Mouse (Mus musculus): ENCODE results near the gene Spem1.
A peak's percentile ranks its signal among the peaks of the same experiment; 100 is the strongest.

Gene Spem1

DNA sequence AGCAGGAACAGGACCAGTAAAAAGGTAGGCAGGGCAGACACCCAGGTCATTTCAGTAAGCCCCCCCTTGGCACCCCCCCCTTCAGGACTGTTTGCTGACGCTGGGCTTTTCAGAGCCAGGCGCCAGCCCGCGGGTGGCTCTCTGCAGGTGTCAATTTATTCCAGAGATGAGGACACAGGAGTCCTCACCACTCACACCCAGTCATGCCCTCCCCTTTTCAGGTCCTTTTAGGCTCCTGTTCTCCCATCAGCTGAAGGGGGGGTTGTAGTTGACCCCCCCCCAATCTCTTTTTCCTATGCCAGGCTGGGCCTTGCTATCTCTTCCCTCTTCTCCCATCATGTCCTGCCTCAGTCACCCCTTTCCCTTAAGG, 14.0 kb upstream of the Spem1 start:
- no peak for DNase-seq

DNA sequence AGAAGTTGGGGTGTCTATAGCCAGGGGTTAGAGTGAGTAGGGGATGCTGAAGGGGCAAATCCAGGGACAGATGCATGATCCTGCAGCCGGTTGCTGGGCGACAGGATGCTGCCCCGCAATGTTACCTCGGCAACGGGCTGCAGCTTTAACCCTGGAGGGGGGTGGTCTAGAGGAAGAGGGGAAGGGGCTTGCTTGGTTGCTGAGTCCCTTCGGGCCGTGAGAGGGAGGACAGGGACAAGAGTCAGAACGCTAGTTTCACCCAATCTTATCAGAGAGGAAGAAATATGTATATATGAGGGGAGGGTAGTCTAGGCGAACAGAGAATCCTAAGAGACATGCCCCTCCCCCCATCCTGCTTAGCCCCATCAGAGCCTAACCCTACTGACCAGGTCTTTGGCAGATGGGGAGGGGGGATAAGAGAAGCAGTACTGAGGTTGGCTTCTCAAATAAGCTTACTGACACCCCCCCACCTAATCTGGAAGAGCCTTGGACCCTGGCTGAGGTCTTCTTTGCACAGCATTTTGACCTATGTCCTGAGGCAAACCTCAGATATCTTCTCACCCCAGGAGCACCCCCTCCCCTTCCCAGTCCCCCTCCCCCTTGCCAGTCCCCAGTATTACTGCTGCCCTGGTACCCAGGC, 13.5 kb upstream of the Spem1 start:
- no peak for DNase-seq

DNA sequence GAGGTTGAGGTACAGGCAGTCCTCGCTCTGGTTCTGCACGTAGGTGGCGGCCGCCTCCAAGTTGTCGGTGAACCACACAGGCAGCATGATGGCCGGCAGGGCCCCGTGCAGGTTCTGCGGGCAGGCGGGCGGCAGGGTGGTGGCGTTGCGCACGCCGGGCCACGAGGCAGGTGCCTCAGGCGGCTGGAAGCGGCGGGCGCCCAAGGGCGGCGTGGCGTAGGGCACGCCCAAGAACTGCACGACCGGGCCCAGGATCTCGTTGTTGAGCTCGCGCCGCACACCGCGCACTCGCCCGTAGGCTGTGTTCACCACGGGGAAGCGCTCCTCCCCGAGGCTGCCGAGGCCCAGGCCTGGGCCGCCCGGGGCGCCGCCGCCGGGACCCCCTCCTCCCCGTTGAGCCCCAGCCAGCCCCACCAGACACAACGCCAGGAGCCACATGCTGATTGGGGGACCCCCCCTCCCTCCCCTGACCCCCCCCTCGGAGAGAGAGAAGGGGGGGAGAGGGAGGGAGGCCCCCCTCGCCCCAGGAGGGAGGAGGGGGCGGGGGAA, 12.1 kb upstream of the Spem1 start:
- DNase-seq, result no peak

DNA sequence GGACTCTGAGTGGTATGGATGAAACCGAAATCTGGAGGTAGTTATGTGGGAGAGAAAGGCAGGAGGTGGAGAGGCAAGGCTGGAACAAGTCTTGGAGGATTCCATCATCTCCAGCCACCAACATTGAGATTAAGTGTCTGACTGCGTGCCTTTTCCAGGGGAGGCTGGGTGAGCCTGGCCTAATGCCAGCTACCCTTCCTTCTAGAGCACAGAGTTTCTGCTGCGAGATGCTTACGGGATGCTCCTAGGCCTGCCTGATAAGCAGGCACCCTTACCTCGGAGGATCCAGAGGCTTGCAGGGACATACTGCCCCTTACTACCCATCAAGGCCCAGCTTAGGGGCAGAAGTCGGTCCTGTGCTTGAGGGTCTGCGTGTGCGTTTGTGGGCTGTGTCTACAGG, 11.6 kb upstream of the Spem1 start:
- DNase-seq, result no peak

DNA sequence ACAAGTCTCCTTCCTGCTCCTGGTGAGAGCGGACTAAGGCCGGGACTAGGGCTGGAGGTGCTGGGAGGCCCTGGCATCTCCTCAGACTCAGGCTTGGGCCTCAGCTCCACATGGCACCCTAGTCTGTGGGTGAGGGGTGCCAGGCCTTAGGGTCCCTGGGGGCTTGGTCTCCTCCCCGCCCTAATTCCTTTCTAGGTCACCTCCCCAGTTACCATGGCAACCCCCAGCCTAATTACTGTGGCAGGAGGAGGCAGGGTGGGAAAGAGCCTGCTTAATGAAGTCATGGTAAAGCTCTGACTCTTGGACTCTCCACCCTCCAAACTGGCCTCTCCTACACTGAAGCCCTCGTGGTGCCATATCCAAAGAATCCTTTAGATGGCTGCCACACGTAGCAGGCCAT, 6.9 kb upstream of the Spem1 start:
- no peak for DNase-seq

DNA sequence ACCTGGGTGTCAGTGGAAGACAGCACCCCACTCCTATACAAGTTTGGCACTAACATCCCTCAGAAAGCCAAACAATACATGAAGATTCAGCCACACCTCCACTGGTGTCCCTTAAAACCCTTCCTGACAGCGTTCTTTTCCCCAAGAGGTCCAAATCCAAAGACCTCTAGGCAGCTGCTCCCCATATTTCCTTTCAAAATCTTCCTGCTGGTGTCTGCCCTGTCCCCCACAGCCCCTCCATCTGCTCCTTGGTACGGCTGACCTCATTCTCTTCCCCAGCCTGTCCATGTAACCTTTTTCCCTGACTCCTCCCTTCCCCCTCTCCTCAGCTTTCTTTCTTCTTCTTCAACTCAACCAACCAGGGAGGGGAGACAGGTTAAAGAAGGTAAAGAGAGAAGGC, 1.5 kb upstream of the Spem1 start:
- DNase-seq, result no peak

DNA sequence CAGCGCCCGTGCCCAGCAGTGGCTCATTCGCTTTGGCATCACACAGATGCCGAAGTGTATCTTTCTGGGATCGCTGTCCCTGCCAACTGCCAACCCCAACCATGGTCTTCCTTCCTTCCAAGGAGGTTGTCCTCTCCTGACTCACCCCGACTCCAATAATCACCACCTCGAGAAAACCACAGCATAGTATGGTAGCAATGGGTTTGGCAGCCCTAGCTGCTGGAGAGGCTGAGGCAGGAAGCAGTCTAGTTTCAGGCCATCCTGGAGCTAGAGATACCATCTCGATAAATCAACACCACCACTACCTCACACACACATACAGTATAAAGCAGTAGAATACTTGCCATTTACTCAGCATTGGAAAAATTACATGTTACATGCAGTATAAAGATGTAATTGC, 3.1 kb downstream of the Spem1 start:
- DNase-seq, result no peak

DNA sequence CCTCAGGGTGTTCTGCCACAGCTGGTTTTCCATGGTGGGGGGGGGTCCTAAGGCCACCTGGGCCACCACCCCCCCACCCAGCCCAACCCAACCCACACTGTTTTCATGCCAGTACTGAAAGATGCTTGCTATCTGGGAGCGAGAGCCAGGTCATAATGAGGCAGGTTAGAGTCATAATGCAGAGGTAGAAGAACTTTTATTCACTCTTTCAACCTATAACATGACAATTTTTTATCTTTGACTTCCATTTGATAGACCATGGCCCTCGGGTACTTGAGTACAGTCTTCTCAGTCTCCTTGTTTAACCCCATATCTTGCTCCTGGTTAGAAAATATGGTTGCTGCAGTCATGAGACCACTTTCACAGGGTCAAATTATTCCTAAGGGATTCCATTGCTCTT, 3.6 kb downstream of the Spem1 start, which contains the start of gene Spem2:
Spem2 (minus strand) TSS at position 101 of the 400 bp plus-strand sequence.
- DNase-seq, result no peak

DNA sequence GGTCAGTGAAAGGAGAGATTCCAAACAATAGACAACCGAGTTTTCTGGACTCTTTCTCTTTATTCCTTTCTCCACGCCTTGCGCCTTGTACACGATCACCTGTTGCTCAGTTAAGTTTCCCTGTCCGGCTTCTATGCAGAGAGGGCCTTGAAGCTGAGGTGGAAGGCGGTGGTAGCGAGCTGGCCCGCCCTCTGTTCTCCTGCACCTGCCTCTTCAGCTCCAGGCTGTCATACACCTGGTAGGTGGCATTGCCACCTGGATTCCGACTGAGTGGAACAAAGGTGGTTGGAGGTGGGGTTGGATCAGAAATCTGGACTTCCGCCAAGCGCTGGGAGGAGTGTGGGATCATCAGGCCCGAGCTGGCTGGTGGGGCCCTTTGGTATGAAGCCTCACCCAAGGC, 5.5 kb downstream of the Spem1 start:
- no peak for DNase-seq

DNA sequence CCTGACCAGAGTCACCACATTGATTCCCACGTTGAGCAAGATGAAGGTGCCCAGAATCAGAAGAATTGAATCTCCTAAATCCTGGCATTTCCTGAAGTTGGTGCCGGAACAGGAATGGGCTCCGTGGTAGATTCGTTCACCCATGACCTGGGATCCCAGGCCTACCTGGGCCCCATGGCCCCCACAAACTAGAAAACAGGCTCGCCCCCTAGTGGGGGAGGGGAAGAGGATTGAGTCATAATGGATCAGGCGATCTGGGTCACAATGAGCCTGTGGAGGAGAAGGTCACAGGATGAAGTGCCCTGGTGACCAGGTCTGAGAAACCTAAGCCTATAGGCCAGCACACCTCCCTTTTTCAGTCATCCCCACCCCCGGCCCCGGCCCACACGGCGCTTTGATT, 6.8 kb downstream of the Spem1 start, which contains the start of gene Gm39566:
Gm39566 (minus strand) TSS at position 144 of the 400 bp plus-strand sequence.
- no peak for DNase-seq

DNA sequence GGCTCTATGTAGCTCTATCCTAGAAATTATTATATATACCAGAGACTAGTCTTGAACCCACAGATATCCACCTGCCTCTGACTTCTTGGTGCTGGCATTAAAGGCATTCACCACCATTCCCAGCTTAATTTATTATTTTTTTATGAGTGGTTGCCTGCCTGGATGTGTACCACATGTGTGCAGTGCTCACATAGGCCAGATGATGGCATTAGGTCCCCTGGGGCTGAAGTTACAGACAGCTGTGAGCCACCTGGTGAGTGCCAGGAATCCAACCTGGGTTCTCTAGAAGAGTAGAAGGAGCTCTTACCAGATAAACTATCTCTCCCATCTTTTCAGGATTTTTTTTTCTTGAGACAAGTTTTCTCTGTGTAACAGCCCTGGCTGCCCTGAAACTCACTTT, 11.7 kb downstream of the Spem1 start:
- no peak for DNase-seq

DNA sequence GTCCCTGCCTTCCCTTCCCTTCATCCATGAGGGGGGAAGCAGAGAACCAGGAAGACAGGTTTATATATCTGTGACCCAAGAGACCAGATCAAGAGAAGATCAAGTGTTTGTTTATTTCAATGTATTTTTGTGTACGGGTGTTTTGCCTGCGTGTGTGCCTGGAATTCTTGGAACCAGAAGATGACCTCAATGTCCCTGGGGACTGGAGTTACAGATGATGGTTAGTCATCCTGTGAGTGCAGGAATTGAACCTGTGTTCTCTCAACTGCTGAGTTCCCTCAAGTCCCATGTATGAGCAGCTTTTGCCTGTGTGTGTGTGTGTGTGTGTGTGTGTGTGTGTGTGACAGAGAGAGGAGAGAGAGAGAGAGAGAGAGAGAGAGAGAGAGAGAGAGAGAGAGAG, 14.3 kb downstream of the Spem1 start:
- DNase-seq, result no peak

DNA sequence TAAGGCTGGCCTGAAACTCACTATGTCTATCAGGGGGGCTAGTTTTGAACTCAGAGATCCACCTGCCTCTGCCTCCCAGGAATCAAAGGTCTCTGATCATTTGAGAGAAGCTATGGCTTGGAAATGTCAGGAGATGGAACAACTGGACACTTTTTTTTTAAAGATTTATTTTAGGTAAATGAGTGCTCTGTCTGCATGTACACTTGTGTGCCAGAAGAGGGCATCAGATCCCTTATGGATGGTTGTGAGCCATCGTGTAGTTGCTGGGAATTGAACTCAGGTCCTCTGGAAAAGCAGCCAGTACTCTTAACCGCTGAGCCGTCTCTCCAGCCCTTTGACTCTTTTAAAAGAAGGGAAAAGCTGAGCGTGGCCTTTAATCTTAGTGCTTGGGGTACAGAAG, 15.6 kb downstream of the Spem1 start:
- DNase-seq, result no peak

DNA sequence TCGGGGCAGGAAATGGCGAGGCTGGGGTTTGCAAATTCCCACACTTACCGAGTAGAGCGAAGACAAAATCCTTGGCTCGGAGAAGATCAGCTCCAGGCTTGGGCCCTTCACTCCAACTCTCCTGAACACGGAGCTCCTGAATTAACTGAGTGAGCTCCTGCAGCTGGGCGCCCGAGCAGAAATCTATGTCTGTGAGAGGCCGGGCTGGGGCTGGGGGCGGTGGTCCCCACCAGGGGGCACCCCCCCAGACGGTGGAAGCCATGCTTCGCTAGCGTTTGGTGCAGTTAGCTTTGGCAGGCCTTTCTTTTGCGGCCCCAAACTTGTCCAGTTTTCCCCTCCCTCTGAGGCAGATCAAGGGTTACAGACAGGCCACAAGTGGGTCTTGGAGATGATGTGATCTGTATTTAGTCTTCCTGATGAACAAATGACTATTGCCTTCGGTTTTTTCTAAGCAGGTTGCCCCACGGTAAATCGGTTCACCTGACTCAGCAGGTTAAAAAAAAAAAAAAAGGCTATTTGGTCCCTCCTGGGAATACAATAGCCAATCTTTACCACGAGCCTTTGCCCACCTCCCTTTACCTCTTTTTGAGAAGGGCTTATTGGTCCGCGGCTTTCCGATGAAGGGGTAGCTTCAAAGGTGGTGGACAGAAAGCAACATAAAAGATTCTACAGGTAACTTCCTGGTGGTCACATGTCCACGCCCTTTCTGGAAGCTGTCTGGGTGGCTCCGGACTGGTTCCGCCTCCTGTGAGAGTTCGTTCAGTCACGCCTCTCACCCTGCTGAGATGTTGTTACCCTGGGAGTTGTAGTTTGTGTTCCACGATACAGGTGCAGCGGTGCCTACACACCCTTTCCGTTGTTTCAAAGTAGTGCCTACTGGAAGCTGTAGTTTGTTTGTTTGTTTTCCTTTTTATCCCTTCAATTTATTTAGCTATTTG, 16.7 kb downstream of the Spem1 start, which contains the start of gene Tmem102:
Tmem102 (minus strand) TSS at position 653 of the 938 bp plus-strand sequence.
- no peak for DNase-seq

DNA sequence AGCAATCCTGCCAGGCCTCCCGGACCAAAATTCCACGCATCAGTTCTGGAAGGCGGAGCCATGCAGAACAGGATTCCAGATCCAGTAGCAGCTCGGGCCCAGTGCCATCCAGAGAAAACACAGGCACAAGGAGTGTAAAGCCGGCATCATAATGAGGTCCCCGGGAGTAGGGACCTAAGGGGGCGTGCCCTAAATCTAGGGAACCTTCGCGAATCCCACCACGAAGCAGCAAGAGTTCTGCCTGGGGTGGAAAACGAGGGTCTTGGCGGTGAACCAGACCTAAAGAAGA, 17.4 kb downstream of the Spem1 start:
- no peak for DNase-seq

DNA sequence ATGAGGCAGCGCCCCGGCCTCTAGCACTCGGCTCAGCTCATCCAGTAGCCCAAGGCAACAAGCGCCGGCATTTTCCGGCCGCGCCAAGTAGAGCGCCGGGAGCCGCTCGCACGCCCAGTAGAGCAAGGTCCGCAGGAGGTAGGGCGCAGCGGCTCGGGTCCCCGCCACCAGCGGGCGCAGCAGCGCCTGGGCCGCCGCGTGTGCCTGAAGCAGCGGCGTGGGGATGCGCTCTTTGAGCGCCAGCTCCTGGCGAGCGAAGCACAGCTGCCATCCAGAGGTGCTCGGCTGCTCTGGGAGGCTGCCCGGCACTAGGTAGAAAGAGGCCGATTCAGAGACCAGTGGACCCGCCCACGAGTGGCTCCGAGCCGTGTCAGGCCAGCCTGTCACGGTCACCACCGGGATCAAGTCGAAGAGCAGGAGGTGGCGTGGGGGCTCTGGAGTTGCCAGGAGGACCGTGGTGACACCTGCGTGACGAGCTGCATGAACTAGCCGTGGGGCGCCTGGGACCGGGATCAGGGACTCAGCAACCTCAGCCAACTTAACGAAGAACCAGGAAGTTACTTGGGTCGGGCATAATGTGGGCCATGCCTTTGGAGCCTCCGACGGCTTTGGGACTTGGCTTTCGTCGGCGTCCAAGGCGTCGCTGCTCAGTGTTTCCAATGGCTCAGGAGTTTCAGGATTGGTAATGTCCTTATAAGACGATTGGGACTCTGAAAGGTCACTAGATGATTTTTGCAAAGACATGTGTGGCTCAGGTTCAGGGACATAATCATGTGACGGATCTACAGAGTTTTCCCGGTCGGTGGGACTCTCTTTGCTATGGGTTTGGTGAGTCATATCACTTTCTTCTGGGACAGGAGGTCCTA, 18.0 kb downstream of the Spem1 start:
- peak; percentile 67 for DNase-seq

DNA sequence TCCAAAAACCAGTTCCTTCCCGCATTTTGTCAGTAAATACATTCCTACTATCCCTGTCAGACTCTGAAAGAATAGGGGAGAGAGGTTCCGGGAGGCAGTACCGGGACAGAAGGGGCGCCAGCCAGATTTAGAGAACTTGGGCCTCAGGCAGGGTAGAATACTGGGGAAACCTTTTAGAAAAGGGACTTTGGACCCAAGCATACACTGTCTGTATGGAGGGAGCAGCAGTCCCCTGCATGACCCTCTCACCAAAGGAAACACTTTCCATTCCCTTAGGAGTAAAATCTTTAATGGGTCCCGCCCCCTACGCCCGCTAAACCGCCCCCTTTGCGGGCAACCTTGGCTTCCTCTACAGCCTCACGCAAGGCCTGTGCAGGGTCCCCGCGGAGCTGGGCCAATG, 18.7 kb downstream of the Spem1 start:
- no peak for DNase-seq

DNA sequence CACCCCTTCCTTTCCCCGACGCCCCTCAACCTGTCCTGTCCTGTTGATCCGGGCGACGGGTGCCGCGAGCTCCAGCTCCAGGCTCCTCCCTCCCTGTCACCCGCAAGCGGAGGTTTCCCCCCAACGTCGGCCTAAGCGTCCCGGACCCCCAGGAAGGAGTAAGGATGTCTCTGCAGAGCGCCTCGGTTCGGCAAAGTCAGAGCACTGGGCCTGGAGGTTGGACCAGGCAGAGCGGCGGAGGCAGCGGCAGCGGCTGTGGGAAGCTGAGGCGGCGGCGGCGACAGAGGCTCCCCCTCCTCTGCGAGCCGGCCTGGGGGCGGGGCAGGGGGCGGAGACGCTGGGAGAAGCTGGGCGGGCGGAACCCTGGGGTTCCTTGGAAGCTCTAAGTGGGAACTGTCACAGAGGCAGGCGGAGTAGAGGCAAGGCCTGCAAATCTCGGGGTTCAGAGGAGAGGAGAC, 19.3 kb downstream of the Spem1 start:
- DNase-seq, result peak; percentile 74

DNA sequence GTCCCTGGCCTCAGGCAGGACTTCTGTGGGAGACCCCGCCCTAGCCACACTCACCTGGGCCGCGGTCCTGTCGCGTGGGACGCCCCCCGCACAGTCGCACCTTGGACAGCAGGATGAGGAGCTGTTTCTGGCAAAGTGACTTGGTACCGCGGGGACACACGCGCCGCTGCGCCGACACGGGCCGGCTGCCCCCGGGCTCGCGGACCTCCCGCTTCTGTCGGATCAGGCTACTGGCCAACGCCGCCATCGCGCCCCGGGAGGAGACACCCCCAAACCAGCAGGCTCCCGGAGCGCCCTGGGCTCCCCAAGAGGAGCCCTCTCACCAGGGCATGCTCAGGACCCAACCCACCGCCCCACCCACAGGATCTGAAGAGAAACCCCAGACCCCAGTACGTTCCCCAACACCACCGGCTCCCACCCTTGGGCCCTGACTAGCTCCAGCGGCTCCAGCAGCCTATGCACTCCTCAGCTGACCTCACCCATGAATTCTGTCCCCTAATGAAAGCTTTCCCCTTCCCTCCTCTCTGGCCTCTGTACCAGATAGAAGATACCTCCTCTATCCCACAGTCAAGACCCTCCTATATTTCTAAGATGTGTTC, 20.5 kb downstream of the Spem1 start, which contains the start of gene Fgf11:
Fgf11 (minus strand) TSS at position 479 of the 599 bp plus-strand sequence.
- no peak for DNase-seq

DNA sequence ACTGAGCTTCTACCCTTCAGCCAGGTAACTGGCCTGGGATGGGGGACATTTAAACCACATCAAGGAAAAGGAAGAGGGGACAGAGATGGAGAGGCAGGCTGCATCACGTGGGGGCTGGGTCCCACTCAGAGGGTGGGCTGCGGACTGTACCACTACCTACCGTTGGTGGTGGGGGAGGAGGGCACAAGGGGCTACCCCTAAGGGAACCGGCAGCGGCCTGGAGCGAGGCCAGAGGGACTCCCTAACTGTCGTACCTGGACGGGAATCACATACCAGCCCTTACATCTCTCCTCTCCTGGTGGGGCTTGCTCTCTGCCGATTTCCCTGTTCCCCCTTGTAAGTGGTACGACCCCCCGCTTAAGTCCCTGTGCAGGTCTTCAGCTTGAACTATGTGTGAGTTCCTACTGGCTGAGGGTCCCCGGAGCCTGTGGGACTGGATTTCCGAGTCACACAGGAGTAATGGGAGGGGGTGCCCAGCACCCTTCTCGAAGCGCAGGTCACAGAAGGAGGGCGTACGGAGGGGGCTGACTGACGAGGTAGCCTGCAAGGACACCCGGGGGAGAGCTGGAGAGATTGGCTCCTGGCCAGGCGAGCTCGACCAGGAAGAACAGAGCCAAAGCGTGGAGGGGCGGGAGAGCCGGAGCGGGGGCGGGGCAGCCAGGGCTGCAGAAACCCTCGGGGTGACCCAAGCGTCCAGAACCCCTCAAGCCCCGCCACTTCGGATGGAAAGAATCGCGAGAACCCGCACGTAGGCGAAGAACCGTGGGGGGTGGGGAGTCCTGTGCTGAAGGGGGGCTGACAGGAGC, 21.4 kb downstream of the Spem1 start:
- DNase-seq, result peak; percentile 51

DNA sequence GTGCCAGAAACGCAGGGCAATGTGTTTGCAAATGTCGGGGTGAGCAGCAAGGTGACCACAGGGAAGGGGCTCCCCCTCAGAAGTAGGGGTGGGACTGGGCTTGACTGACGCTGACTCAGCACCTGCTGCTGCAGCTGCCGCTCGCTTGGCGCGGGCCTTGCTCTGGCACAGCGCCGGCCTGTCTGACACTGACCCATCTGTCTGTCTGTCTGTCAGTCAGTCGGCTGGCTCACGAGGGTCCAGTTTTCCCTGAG, 21.9 kb downstream of the Spem1 start:
- DNase-seq, result no peak

Data from layer of hippocampus, adult 9-11 months (tissue).